Mouse (Mus musculus) cerebellum, adult 2 months (tissue): ENCODE measurements around the gene Ttll1. TPM values are rescaled to one million over a fixed set of nuclear protein-coding genes. Genes with fewer than 3 reads are reported as not detected.

Source experiments
- DNase-seq, 2 experiments: peaks; one replicate each; pipeline ENCODE4 v3.0.0; 2021
- H3K27ac ChIP-seq: fragments of 200-500 bp; 2 replicates; pipeline ENCODE4 v1.5.1; 2012; ENCODE audit warnings: low read length, control low read depth, inconsistent platforms; ENCODE audit not compliant: insufficient read depth
- H3K27me3 ChIP-seq: fragments of 200-500 bp; 2 replicates; pipeline ENCODE4 v1.6.1; 2012; ENCODE audit warnings: inconsistent platforms, mild to moderate bottlenecking, low read length, moderate library complexity; ENCODE audit not compliant: control insufficient read depth, insufficient read depth
- H3K4me1 ChIP-seq: fragments of 200-500 bp; 2 replicates; pipeline ENCODE4 v1.6.1; 2011; ENCODE audit warnings: low read length; ENCODE audit not compliant: control insufficient read depth, insufficient read depth
- H3K4me3 ChIP-seq: fragments of 200-500 bp; replicated peaks from 2 replicates; pipeline ENCODE3; 2011; ENCODE audit warnings: mild to moderate bottlenecking, low read depth, low read length, control low read depth; ENCODE audit not compliant: insufficient read depth
- CTCF ChIP-seq: fragments of 200-500 bp; IDR thresholded peaks from 2 replicates; pipeline ENCODE4 v1.5.1; 2011; ENCODE audit warnings: low read depth, mild to moderate bottlenecking, control low read depth, low read length, moderate library complexity, borderline replicate concordance; ENCODE audit not compliant: insufficient read depth
- POLR2A ChIP-seq: fragments of 200-500 bp; IDR thresholded peaks from 2 replicates; pipeline ENCODE4 v1.6.1; 2011; ENCODE audit warnings: low read length, control low read depth, borderline replicate concordance; ENCODE audit not compliant: insufficient read depth
- WGBS: fragments of 180-500 bp; shearing (Covaris S2); methylation state at CpG from one replicate; pipeline ENCODE4 v1.1.7; 2018; 5-methylcytosine and 5-hydroxymethylcytosine counted together
- polyA plus RNA-seq: library from polyadenylated mRNA; depleted of rRNA; stranded (reverse); fragments of >200 nt; gene quantifications from 2 replicates; pipeline ENCODE4 v1.2.3, GENCODE M21; 2012

Ttll1 gene
- polyA plus RNA-seq, 1 experiment: 36.8 TPM

DNA sequence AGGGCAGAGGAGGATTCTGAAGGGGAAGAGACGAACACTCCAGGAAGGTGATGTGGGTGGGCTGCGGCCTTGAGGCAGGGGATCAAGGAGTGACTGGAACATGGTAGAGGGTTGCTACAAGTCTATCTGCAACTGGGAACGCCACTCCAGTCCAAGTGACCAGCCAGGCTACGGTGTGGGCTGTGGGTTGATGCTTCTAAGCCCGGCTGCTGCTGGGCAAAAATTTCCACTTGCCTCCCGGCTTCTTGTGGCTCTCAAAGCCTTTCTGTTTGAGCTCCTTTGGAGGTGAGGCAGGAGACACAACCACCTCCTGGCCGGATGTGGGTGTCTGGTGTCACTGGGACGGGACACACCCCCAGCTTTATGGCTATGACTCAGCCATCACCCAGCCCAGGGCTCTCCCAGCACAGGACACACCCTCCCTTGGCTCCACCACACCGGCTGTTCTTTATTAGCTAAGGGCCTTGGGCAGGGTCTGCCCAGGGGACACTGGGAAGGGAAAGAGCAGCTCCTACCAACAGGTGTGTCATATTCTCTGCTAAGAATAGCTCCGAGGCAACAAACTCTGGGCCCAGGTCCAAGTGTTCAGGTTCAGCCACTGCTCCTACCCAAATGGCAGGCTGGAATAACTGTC, 36.7 kb downstream of the Ttll1 start:
- Histone ChIP-seq H3K27me3 (no peaks in the 10 kb centered on the region), H3K4me1 (peaks cover 5% of the 10 kb centered on the region), H3K27ac (no peak overlapping the region), H3K4me3 (no peak overlapping the region)
- DNase-seq: no peak
- TF ChIP-seq POLR2A (no peak), CTCF (no peak)
- WGBS: 71% methylated on average over 10 of the region's 10 CpGs

GRCm38 (mm10) chr15:83473251-83473650, 37.4 kb downstream of the Ttll1 start:
- DNase-seq: no peak
- WGBS: 97% methylated on average over 1 of the region's 1 CpGs
- Histone ChIP-seq H3K4me1 (peaks cover 5% of the 10 kb centered on the region), H3K27me3 (no peaks in the 10 kb centered on the region), H3K4me3 (no peak overlapping the region), H3K27ac (no peak overlapping the region)
- no peak for TF ChIP-seq CTCF

DNA sequence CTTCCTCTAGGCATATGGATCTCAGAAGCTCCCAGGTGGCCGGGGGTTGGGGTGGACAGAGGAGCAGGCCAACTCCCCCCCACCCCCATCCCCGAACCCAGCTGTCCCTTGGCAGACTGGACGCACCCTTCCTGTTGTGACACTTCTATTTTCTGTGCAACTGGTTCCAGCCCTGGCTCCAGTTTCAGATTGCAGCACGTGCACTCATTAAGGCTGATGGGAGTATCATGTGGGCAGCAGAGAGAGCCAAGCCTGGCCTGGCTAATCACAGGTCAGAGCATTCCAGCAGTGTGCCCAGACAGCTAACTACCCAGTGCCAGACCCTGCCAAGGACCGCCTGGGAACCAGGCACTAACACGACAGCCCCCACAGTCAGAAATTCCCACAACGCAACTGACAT, 39.2 kb downstream of the Ttll1 start:
- 16% methylated on average over 7 of the region's 7 CpGs for WGBS
- Histone ChIP-seq H3K4me1 (peaks cover 5% of the 10 kb centered on the region), H3K27ac (no peak overlapping the region), H3K27me3 (no peaks in the 10 kb centered on the region), H3K4me3 (no peak overlapping the region)
- TF ChIP-seq CTCF (no peak), POLR2A (no peak)
- DNase-seq: peak in 1 of 2 experiments; percentile 14

DNA sequence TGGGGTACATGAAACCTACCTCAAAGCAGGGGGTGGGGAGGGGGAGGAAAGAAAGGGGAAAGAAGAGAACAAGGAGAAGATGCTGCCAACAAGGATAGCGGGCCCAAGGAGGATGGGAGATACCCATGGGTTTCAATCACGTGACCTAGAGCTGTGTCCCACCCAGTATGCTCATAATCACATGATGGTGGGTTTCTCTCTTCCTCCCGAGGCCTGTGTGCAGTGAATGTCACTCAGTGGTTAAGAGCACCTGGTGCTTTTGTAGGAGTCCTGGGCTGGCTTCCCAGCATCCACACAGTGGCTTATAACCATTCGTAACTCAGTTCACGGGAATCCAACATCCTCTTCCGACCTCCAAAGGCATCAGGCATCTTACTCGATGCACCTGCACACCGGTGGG, 40.2 kb downstream of the Ttll1 start:
- no peak overlapping the region for H3K27ac ChIP-seq
- no peak overlapping the region for H3K4me3 ChIP-seq
- H3K4me1 ChIP-seq: peaks cover 5% of the 10 kb centered on the region
- TF ChIP-seq POLR2A: no peak
- TF ChIP-seq CTCF: no peak
- no peak for DNase-seq
- no peaks in the 10 kb centered on the region for H3K27me3 ChIP-seq
- WGBS: 91% methylated on average over 8 of the region's 8 CpGs

DNA sequence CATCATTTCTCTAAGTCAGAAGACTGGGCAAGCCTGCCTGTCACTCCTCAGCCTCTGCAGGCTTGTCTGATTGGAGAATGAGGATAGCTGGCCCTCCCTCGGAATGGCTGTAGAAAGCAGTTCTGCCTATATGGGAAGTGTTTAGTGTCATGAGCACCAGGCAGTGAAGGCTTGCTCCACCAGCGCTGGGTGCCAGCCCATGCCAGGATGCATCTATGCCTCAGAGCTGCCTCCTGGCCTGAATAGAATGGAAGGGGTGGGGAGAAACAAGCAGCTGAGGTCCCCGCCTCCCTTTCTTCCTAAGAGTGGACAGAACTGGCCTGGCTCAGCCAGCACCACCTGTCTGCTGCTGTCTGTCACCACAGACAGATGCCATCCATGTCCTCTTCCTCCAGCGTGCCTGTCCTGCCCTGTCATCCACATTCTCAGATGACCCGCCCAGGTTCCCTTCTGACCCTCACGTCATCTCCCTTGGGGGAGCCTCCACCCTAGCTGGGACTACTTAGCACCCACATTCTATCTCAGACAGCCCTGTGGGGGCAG, 41.3 kb downstream of the Ttll1 start:
- no peak for DNase-seq
- 56% methylated on average over 6 of the region's 6 CpGs for WGBS
- TF ChIP-seq CTCF (no peak), POLR2A (no peak)

GRCm38 (mm10) chr15:83467232-83467966, 43.3 kb downstream of the Ttll1 start:
- DNase-seq: no peak
- WGBS: 91% methylated on average over 9 of the region's 9 CpGs

More for the DNA sequence above, 41.3 kb downstream of the Ttll1 start:
- Histone ChIP-seq H3K27ac (no peak overlapping the region), H3K4me1 (peaks cover 5% of the 10 kb centered on the region), H3K27me3 (no peaks in the 10 kb centered on the region), H3K4me3 (no peak overlapping the region)

DNA sequence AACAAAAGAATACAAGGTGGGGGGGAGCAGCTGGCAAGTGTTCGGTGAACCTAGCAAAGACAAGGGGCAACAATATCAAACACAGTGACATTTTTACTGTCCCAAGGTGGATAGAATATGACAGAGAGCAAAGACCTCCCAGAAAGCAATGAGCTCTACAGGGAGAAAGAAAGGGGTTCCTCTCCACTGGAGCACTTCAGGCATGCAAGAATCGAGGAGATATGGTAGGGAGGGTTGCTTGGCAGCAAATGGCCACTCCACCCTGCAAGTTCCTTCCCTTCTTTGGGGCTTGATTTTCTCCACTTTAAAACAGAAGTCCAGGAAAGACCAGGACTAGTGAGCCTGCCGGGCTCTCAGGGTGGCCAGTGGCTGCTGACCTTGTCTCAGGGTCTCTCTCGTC, 44.4 kb downstream of the Ttll1 start:
- WGBS: 70% methylated on average over 4 of the region's 4 CpGs
- no peak for DNase-seq
- Histone ChIP-seq H3K27me3 (no peaks in the 10 kb centered on the region), H3K4me1 (0 out of 2 replicates have a peak, but pooled peaks cover 1% of the 10 kb centered on the region), H3K27ac (no peak overlapping the region), H3K4me3 (no peak overlapping the region)
- no peak for TF ChIP-seq CTCF
- no peak for TF ChIP-seq POLR2A

More at GRCm38 (mm10) chr15:83467232-83467966, 43.3 kb downstream of the Ttll1 start:
- Histone ChIP-seq H3K4me3 (no peak overlapping the region), H3K27me3 (no peaks in the 10 kb centered on the region), H3K4me1 (peaks cover 5% of the 10 kb centered on the region), H3K27ac (no peak overlapping the region)
- TF ChIP-seq POLR2A: no peak
- TF ChIP-seq CTCF: no peak

- H3K27ac ChIP-seq: no peak overlapping the region
- no peak for DNase-seq
- H3K27me3 ChIP-seq: no peaks in the 10 kb centered on the region
- TF ChIP-seq CTCF (no peak), POLR2A (no peak)
- WGBS: 75% methylated on average over 19 of the region's 19 CpGs
- H3K4me1 ChIP-seq: no peaks in the 10 kb centered on the region
- H3K4me3 ChIP-seq: peak overlapping the region; percentile 54
Measured at GRCm38 (mm10) chr15:83464905-83465650, 45.6 kb downstream of the Ttll1 start.
